Mouse (Mus musculus) gonadal fat pad, adult 2 months (tissue): ENCODE data around the gene Olfr313. TPM values are rescaled to one million over a fixed set of nuclear protein-coding genes. Genes with fewer than 3 reads are reported as not detected.

Experiments
- DNase-seq: peaks from one replicate; pipeline ENCODE4 v3.0.0-alpha.2; 2012; ENCODE audit warnings: low read depth
- polyA plus RNA-seq: library from polyadenylated mRNA; depleted of rRNA; stranded (reverse); fragments of >200 nt; gene quantifications from 2 replicates; pipeline ENCODE4 v1.2.3, GENCODE M21; 2012; rRNA removed

The Olfr313 gene
- polyA plus RNA-seq, 1 experiment, result not detected

DNA sequence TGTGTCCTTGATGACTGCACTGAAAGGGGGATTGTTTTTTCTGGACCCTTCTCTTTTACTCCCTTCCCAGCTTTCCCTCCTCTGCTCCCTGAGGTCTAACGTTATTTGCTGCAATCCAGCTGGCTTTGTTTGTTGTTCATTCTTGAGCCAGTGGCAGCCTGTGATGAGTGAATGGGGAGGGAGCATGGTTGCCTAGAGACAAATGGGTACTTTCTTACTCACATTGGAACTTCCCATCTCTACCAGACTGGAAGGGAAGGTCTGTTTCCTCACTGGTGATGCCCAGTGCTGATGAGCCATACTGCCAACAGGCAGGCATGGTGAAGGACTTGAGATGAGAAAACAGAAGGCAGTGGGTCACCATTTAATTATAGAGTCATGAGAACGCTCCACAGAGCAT lies 34.9 kb downstream of the Olfr313 start:
- no peak for DNase-seq

DNA sequence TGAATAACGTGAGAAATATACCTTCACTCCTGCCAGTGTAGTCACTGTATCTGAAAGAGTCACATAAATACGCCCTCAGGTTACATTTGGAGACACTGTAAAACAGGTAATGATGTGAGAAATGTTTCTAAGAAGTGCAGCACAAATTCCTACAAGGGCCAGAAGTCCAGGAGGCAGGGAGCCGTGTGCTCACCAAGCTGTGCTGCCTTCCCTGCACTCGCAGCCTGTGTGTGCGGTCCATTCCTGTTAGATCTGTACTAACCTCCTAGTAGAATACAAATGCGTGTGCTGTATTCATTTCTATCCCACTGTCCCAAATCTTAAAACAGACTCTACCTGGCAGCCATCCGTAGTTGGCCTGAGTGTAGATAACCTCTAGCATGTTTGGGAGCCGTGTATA lies 45.9 kb downstream of the Olfr313 start:
- DNase-seq, result no peak

DNA sequence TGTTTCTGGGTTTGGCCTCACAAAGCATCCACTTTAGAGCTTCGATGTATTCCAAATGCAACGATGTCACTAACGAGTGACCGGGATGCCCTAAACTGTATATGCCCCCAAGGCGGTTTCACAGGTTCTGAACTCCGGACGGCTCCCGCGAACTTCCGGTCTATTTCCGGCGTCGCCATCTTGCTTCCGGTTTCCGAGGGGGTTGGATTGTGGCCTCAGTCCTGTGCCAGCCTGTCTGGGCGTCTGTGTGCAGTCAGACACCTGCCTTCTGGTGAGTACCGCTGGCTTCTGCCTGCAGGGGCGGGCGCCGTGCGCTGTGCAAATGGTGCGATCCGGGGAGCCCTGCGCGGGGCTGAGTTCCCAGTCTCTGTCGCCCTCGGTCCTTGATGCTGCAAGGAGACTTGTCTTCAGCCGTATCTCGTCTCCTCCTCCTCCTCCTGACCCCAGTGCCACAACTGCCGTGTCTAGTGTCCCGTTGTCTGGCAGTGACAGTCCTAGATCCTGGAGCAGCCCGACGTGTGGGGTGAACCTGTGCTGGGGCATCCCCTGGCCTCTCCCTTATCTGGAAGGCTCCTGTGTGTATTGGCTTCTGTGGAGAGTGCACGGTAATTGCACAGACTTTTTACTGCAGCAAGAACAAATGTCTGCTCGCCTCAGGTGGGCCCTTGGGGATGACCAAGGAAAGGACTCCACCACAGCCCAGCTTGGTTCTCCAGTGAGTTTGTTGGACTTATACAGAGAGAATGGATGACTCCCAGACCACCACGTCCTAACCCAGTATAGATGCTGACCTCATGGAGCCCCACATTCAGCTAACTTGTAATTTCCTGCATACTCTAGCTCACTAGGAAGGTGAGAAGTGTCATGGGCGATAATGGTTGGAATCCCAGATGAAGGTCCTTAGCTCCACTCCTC lies 52.5 kb downstream of the Olfr313 start, which contains the start of gene 2810021J22Rik:
2810021J22Rik (plus strand) TSS at position 178 of the 915 bp plus-strand sequence.
- peak; percentile 23 for DNase-seq

DNA sequence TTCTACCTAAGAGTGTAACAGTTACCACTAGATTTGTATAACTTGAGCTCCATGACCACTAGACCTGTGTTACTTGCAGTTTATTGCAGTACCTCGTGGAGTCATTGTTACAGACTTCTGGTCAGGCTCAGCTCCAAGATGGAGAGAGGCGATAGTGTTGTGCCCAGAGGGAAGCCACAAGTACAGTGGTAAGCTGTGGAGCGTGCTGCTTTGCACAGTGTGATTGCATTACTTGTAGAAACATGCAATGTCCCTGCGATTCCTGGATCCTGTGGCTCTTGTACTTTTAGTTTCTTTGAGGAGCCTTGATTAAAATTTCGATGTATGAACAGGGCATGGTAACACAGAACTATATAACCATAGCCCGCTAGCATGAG lies 53.1 kb downstream of the Olfr313 start:
- peak; percentile 54 for DNase-seq

Other genes starting within 250 kb of the Olfr313 start
- not detected in 2 replicates for gene Olfr224, start 244.4 kb upstream of the Olfr313 start, polyA plus RNA-seq
- not detected in 2 replicates for gene Olfr325, start 237.3 kb upstream of the Olfr313 start, polyA plus RNA-seq
- gene Olfr324, start 219.9 kb upstream of the Olfr313 start, polyA plus RNA-seq, result not detected in 2 replicates
- gene 2210407C18Rik, start 198.9 kb upstream of the Olfr313 start, polyA plus RNA-seq, result 0.29 TPM in 1 of 2 replicates, not detected in the other
- gene Olfr323, start 184.5 kb upstream of the Olfr313 start, polyA plus RNA-seq, result not detected in 2 replicates
- gene Trim58, start 174.5 kb upstream of the Olfr313 start, polyA plus RNA-seq, result not detected in 2 replicates
- gene Olfr322, start 156.2 kb upstream of the Olfr313 start, polyA plus RNA-seq, result not detected in 2 replicates
- gene Olfr320, start 133.9 kb upstream of the Olfr313 start, polyA plus RNA-seq, result not detected in 2 replicates
- gene Olfr319, start 115.8 kb upstream of the Olfr313 start, polyA plus RNA-seq, result 0.06 TPM in 1 of 2 replicates, not detected in the other
- gene Olfr318, start 91.0 kb upstream of the Olfr313 start, polyA plus RNA-seq, result not detected in 2 replicates
- gene Olfr317, start 75.8 kb upstream of the Olfr313 start, polyA plus RNA-seq, result not detected in 2 replicates
- not detected in 2 replicates for gene Olfr316, start 62.3 kb upstream of the Olfr313 start, polyA plus RNA-seq
- gene Olfr315, start 41.8 kb upstream of the Olfr313 start, polyA plus RNA-seq, result not detected in 2 replicates
- not detected in 2 replicates for gene Olfr314, start 32.0 kb upstream of the Olfr313 start, polyA plus RNA-seq
- gene Fam183b, start 13.0 kb upstream of the Olfr313 start, polyA plus RNA-seq, result 3.3 and 4.8 TPM in 2 replicates
- not detected in 2 replicates for gene Olfr312, start 14.2 kb downstream of the Olfr313 start, polyA plus RNA-seq
- gene Olfr311, start 24.3 kb downstream of the Olfr313 start, polyA plus RNA-seq, result not detected in 2 replicates
- 4.6 and 6.2 TPM in 2 replicates for gene Gm12258, start 32.2 kb downstream of the Olfr313 start, polyA plus RNA-seq
- 7.6 and 9.1 TPM in 2 replicates for gene 2810021J22Rik, start 52.2 kb downstream of the Olfr313 start, polyA plus RNA-seq
- gene Zfp39, start 89.2 kb downstream of the Olfr313 start, polyA plus RNA-seq, result 1.2 and 1.9 TPM in 2 replicates
- gene Btnl10, start 102.9 kb downstream of the Olfr313 start, polyA plus RNA-seq, result 0.03 TPM in 1 of 2 replicates, not detected in the other
- 163 and 165 TPM in 2 replicates for gene Rnf187, start 123.9 kb downstream of the Olfr313 start, polyA plus RNA-seq
- gene Hist3h2ba, start 133.9 kb downstream of the Olfr313 start, polyA plus RNA-seq, result 0.97 and 1.6 TPM in 2 replicates
- gene Hist3h2a, start 139.7 kb downstream of the Olfr313 start, polyA plus RNA-seq, result 20.3 and 21.6 TPM in 2 replicates
- 0.39 and 1.3 TPM in 2 replicates for gene Trim17, start 139.7 kb downstream of the Olfr313 start, polyA plus RNA-seq
- gene Trim11, start 163.1 kb downstream of the Olfr313 start, polyA plus RNA-seq, result 22.6 and 25.2 TPM in 2 replicates